Mouse (Mus musculus) olfactory bulb, adult 2 months (tissue): ENCODE measurements around the gene Tspear. TPM values are rescaled to one million over a fixed set of nuclear protein-coding genes. Genes with fewer than 3 reads are reported as not detected.

Experiments used
- H3K27ac ChIP-seq: fragments of 200-500 bp; 2 replicates; pipeline ENCODE4 v1.5.1; 2012; ENCODE audit warnings: low read depth, low read length; ENCODE audit not compliant: insufficient read depth
- H3K4me1 ChIP-seq: fragments of 200-500 bp; 2 replicates; pipeline ENCODE4 v1.6.1; 2012; ENCODE audit warnings: low read length; ENCODE audit not compliant: control insufficient read depth, insufficient read depth
- H3K4me3 ChIP-seq: fragments of 200-500 bp; 2 replicates; pipeline ENCODE4 v1.5.1; 2012; ENCODE audit warnings: mild to moderate bottlenecking, low read depth, low read length, moderate library complexity; ENCODE audit not compliant: insufficient read depth
- CTCF ChIP-seq: fragments of 200-500 bp; IDR thresholded peaks from 2 replicates; pipeline ENCODE4 v1.5.1; 2012; ENCODE audit warnings: low read depth, mild to moderate bottlenecking, low read length, moderate library complexity; ENCODE audit not compliant: insufficient read depth
- POLR2A ChIP-seq: fragments of 200-500 bp; IDR thresholded peaks from 2 replicates; pipeline ENCODE4 v1.6.1; 2012; ENCODE audit warnings: mild to moderate bottlenecking, low read depth, low read length, moderate library complexity; ENCODE audit not compliant: insufficient read depth
- WGBS: fragments of 180-500 bp; shearing (Covaris S2); methylation state at CpG from one replicate; pipeline ENCODE4 v1.1.7; 2018; 5-methylcytosine and 5-hydroxymethylcytosine counted together
- polyA plus RNA-seq: library from polyadenylated mRNA; stranded (reverse); fragments of >200 nt; gene quantifications from 2 replicates; pipeline ENCODE4 v1.2.4, GENCODE M21; 2012; ENCODE audit warnings: low replicate concordance; ENCODE audit not compliant: missing spikeins, insufficient read depth, insufficient read length

Tspear gene
- polyA plus RNA-seq, 1 experiment, result not detected

DNA sequence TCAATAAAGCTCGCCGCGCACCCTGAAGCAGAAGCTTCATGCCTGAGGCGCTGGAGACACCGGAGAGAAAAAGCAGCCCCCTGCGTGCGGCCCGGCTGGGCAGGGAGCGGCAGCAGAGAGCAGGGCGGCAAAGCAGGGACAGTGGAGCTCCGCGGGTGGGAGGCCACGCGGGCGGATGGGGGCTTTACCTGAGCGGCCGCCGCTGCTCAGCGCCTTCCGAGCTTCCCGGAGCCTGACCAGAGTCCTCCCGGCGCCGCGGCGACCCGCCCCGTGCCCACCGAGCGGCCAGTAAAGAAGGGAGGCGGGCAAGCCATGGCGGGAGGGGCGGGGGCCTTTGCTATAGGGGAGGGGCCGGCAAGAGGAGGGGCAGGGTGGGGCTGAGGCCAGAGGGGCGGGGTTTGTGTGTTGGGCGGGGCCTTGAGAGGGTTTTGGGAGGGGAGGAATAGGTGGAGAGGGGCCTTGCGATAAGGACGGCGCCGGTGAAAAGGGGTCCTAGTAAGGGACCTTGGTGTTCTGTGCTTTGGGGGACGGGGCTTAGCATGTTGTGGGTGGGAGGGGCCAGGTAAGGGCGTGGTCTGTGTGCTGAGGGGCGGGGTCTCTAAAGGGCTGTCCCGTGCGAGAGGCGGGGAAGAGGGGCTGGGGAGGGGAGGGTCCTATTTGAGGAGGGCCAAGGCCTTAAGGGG is 216.0 kb downstream of the Tspear start, which contains the start of gene Lrrc3:
TSS of gene Lrrc3 (minus strand) at position 326 of the 683 bp plus-strand sequence.
- TF ChIP-seq CTCF, result no peak
- TF ChIP-seq POLR2A, result no peak
- 1% methylated on average over 41 of the region's 46 CpGs for WGBS
- Histone ChIP-seq H3K4me3 (peak within 1 kb of the TSS; percentile 53), H3K4me1 (peaks cover 14% of the 10 kb centered on the region), H3K27ac (no peak within 1 kb of the TSS)

DNA sequence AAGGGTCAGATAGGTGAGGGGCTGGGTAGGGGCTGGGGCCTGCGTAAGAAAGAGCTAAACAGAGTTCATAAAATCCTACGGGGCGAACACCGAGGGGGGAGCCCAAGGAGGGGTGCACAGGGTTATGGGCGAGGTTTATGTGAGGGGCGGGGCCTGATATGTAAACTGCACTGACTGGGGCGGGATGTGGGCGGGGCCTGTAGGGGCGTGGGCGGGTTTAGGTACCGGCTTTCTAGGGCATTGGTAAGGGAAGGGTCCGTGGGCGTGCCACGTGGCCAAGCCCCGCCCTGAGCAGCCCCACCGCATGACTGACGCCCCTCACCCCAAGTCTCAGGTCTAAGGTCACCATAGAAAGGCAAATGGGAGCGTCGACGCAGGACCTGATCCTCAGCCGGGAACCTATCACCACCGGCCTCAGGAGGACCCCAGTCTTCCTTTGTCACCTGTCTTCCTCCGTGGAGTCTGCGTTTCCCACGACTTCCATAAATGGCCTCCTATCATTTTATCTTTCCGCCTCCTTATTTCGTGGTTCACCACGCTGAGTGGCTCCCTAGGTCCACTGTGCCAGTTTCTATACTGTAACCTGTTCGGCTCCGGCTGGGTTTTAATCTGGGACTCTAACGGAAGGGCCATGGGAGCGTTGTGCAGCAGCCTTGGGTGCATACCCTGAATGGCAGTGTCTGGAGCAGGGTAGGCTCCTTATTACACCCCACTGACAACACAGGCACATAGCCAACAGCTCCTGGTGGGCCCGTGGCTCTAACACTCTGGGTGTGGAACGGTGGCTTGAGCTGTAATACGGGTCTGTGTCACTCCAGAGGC is 216.7 kb downstream of the Tspear start:
- 3% methylated on average over 35 of the region's 35 CpGs for WGBS
- TF ChIP-seq POLR2A (no peak), CTCF (no peak)
- Histone ChIP-seq H3K4me1 (peaks cover 14% of the 10 kb centered on the region), H3K4me3 (peak overlapping the region; percentile 53), H3K27ac (no peak overlapping the region)

DNA sequence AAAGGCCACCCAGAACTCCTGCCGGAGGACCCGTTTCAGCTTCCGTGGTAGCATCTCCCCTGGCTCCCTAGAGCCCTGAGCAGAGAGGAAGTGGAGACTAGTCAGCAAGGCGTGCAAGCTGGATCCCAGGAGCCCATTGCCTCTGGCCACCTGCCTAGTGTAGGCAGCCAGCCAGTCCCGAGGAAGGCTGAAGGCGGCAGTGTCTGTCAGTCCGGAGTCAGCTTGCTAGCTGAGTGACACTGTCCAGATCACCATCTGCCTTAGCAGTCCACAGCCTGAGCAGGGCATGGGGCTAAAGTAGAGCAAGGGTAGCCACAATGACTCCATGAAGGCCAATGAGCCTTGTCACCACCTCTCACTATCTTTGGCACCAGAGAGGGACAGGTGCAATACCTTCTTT is 226.2 kb downstream of the Tspear start:
- H3K27ac ChIP-seq, result no peak overlapping the region
- no peaks in the 10 kb centered on the region for H3K4me1 ChIP-seq
- TF ChIP-seq POLR2A (no peak), CTCF (no peak)
- 59% methylated on average over 7 of the region's 7 CpGs for whole genome bisulfite sequencing
- no peak overlapping the region for H3K4me3 ChIP-seq

DNA sequence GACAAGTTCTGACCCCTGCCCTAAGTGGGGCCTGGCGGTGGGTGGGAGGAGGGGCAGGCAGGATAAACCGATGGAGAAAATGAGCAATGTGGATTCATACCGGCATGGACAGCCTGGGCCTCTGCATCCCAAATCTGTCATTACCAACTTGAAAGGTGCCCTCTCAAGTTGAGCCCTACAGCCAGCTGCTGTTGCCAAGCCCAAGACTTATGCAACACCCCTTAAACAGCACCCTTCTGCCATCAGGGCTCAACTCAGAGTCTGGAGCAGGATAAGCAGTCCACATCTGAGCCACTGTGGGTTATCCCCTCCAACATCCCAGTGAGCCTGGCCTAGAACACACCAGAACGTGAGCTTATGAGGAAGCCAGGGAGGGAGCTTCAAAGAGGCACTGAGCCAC is 226.9 kb downstream of the Tspear start:
- no peak overlapping the region for H3K4me3 ChIP-seq
- no peak overlapping the region for H3K27ac ChIP-seq
- TF ChIP-seq CTCF (no peak), POLR2A (no peak)
- H3K4me1 ChIP-seq, result no peaks in the 10 kb centered on the region
- WGBS, result 84% methylated on average over 4 of the region's 4 CpGs

DNA sequence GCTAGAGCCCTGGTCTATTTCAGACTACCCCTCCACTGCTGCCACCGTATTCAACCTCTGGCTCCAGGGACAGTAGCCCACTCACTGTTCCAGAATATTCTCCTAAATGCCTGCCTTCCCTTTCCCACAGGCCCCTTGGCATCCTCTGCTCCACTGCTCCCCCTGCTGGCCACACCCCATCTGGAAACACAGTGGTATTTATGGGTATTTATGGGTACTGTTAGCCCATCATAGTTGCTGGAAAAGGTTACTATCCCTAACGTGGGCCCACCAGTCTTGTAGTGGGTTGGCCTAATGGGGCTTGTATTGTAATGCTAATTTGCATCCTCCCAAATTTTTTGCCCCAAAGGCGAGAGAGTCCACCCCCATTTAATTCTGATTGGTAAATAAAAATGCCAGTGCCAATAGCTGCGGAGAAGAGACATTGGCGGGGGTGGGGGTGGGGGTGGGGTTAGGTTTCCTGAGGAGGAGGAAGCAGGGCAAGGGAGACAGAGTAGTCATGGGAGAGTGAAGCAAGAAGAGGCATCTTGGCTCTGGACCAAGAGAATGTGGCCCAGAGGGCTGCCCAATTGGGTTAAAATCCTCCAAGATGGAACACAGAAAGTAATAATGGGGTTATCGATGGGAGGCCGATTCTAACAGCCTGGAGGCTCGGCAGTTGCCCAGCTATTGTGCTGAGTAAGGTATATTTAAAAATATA is 230.4 kb downstream of the Tspear start:
- 39% methylated on average over 8 of the region's 8 CpGs for WGBS
- TF ChIP-seq CTCF, result peak; percentile 46; the same call in 1 of the 2 replicates
- no peak for TF ChIP-seq POLR2A
- Histone ChIP-seq H3K27ac (no peak overlapping the region), H3K4me1 (peaks cover 4% of the 10 kb centered on the region), H3K4me3 (no peak overlapping the region)

DNA sequence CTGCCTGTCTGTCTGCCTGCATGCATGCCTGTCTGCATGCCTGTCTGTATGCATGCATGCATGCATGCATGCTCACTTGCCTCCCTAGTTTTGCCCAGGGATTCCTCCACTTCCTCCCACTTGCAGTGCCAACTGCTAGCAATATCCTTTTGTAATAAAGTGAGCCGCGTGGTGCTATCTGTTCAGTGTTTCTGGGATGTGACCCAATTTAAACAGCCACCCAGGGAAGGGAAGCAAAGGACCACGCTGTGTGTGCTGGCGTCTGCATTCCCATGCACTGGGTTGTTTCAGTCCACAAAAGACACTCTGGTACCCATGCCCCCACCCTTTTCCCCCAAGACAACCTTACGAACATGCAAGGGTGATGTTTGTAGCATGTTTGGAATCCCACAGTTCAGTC is 234.6 kb downstream of the Tspear start:
- TF ChIP-seq POLR2A (no peak), CTCF (no peak)
- Histone ChIP-seq H3K4me3 (no peak overlapping the region), H3K4me1 (peaks cover 4% of the 10 kb centered on the region), H3K27ac (no peak overlapping the region)
- 47% methylated on average over 5 of the region's 5 CpGs for WGBS

DNA sequence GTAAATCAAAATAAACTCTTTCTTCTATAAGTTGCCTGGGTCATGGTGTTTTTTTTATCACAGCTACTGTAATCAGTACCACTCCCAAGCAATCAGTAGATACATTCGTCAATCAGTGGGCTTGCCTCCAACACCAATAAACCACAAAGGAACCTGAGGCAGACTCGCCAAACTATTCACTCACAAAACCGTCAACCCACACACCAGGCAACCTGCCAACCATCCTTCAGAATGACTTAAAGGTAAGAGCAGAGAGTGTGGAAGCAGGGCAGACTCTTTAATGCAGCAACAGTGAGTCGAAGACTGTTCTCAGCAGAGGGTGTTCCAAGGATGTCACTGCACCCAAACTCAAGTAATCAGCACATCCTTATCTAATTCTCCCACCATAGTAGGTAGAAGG is 236.3 kb downstream of the Tspear start:
- H3K4me3 ChIP-seq, result no peak overlapping the region
- TF ChIP-seq CTCF (no peak), POLR2A (no peak)
- 66% methylated on average over 4 of the region's 4 CpGs for WGBS
- no peak overlapping the region for H3K27ac ChIP-seq
- peaks cover 4% of the 10 kb centered on the region for H3K4me1 ChIP-seq

DNA sequence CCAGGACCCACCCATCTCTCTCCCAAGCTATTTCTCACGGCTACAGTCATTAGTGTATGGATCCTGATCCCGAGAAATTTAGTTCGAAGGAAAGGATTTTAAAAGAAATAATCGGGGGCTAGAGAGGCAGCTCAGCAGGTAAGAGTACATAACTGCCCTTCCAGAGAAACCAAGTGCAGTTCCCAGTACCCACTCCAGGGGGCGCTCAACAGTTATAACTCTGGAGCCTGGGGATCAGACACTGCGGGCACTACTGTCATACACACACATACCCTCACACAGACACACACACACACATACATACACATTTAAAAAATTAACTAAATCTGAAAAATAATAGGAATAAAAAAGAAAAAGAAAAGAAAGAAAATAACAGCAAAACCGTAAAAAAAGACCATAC is 239.8 kb downstream of the Tspear start:
- Histone ChIP-seq H3K4me3 (no peak overlapping the region), H3K4me1 (no peaks in the 10 kb centered on the region), H3K27ac (no peak overlapping the region)
- no peak for TF ChIP-seq CTCF
- no peak for TF ChIP-seq POLR2A
- 33% methylated on average over 7 of the region's 7 CpGs for WGBS

DNA sequence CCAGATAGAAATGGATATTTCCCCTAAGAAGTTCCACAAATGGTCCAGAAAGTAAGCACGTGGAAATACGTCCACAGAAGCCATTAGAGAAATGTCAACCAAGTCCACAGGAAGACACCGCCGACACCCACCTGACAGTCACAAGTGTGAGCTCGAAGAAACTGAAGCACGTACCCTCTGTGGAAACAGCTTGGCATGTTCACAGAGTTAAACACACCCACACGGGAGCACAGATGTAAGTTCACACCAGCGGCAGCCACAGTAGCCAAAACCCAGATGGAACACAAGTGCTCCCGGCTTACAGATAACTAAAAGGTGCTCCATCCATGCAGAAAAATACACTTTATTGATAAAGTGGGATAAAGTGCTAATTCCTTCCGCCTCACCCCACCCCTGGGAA is 241.0 kb downstream of the Tspear start:
- no peak for TF ChIP-seq CTCF
- TF ChIP-seq POLR2A, result no peak
- Histone ChIP-seq H3K27ac (no peak overlapping the region), H3K4me3 (no peak overlapping the region), H3K4me1 (no peaks in the 10 kb centered on the region)
- 81% methylated on average over 10 of the region's 10 CpGs for WGBS

Other genes starting within 250 kb of the Tspear start
- not detected in 2 replicates for gene Fam207a, start 170.8 kb upstream of the Tspear start, polyA plus RNA-seq
- gene Itgb2, start 156.3 kb upstream of the Tspear start, polyA plus RNA-seq, result 191 TPM in 1 of 2 replicates, not detected in the other
- not detected in 2 replicates for gene Pttg1ip, start 104.8 kb upstream of the Tspear start, polyA plus RNA-seq
- gene Sumo3, start 80.5 kb upstream of the Tspear start, polyA plus RNA-seq, result 414 TPM in 1 of 2 replicates, not detected in the other
- gene Gm49325, start 80.4 kb upstream of the Tspear start, polyA plus RNA-seq, result not detected in 2 replicates
- not detected in 2 replicates for gene Ube2g2, start 64.3 kb upstream of the Tspear start, polyA plus RNA-seq
- gene Gm19402, start 4.2 kb downstream of the Tspear start, polyA plus RNA-seq, result not detected in 2 replicates
- not detected in 2 replicates for gene Gm9508, start 10.7 kb downstream of the Tspear start, polyA plus RNA-seq
- gene Gm10272, start 20.1 kb downstream of the Tspear start, polyA plus RNA-seq, result not detected in 2 replicates
- gene Gm10024, start 24.9 kb downstream of the Tspear start, polyA plus RNA-seq, result not detected in 2 replicates
- gene Gm10142, start 29.2 kb downstream of the Tspear start, polyA plus RNA-seq, result not detected in 2 replicates
- not detected in 2 replicates for gene Krtap12-1, start 34.0 kb downstream of the Tspear start, polyA plus RNA-seq
- not detected in 2 replicates for gene Gm10100, start 39.9 kb downstream of the Tspear start, polyA plus RNA-seq
- not detected in 2 replicates for gene Gm18596, start 56.1 kb downstream of the Tspear start, polyA plus RNA-seq
- not detected in 2 replicates for gene Gm9736, start 64.8 kb downstream of the Tspear start, polyA plus RNA-seq
- not detected in 2 replicates for gene Gm3233, start 73.1 kb downstream of the Tspear start, polyA plus RNA-seq
- gene Gm3238, start 84.8 kb downstream of the Tspear start, polyA plus RNA-seq, result not detected in 2 replicates
- not detected in 2 replicates for gene Gm7138, start 90.4 kb downstream of the Tspear start, polyA plus RNA-seq
- not detected in 2 replicates for gene Gm3250, start 96.0 kb downstream of the Tspear start, polyA plus RNA-seq
- not detected in 2 replicates for gene Gm7137, start 101.6 kb downstream of the Tspear start, polyA plus RNA-seq
- gene Gm9639, start 108.5 kb downstream of the Tspear start, polyA plus RNA-seq, result not detected in 2 replicates
- not detected in 2 replicates for gene Gm19668, start 112.6 kb downstream of the Tspear start, polyA plus RNA-seq
- gene Gm9507, start 125.3 kb downstream of the Tspear start, polyA plus RNA-seq, result not detected in 2 replicates
- not detected in 2 replicates for gene Gm2696, start 128.1 kb downstream of the Tspear start, polyA plus RNA-seq
- gene Krtap10-4, start 140.5 kb downstream of the Tspear start, polyA plus RNA-seq, result not detected in 2 replicates
- gene Krtap10-10, start 149.4 kb downstream of the Tspear start, polyA plus RNA-seq, result not detected in 2 replicates
- gene Gm36176, start 160.2 kb downstream of the Tspear start, polyA plus RNA-seq, result not detected in 2 replicates
- gene Gm10318, start 166.3 kb downstream of the Tspear start, polyA plus RNA-seq, result not detected in 2 replicates
- not detected in 2 replicates for gene Gm3285, start 175.4 kb downstream of the Tspear start, polyA plus RNA-seq
- gene Lrrc3, start 216.0 kb downstream of the Tspear start, polyA plus RNA-seq, result not detected in 2 replicates